Mouse (Mus musculus) liver, embryonic 12.5 days (tissue): ENCODE measurements around the gene C2cd5. TPM values are rescaled to one million over a fixed set of nuclear protein-coding genes. Genes with fewer than 3 reads are reported as not detected.
A peak's percentile ranks its signal among the peaks of the same experiment; 100 is the strongest.

Experiments used
- ATAC-seq: fragments of 200-750 bp; cut with Nextera tagmentation; 2 replicates; pipeline ENCODE4 v1.8.0; 2017; ENCODE audit warnings: moderate number of reproducible peaks, mild to moderate bottlenecking, moderate library complexity
- H3K27ac ChIP-seq: fragments of 300-500 bp; sonication (generic); 2 replicates; pipeline ENCODE4 v1.5.1; 2016; ENCODE audit warnings: mild to moderate bottlenecking
- H3K27me3 ChIP-seq: fragments of 300-500 bp; sonication (generic); replicated peaks from 2 replicates; pipeline ENCODE4 v1.6.1; 2016; ENCODE audit warnings: mild to moderate bottlenecking, moderate library complexity
- H3K36me3 ChIP-seq: fragments of 300-500 bp; sonication (generic); 2 replicates; pipeline ENCODE4 v1.6.1; 2016; ENCODE audit warnings: mild to moderate bottlenecking, moderate library complexity
- H3K4me1 ChIP-seq: fragments of 300-500 bp; sonication (generic); 2 replicates; pipeline ENCODE4 v1.6.1; 2016
- H3K4me2 ChIP-seq: fragments of 300-500 bp; sonication (generic); 2 replicates; pipeline ENCODE4 v1.6.1; 2016; ENCODE audit warnings: mild to moderate bottlenecking, moderate library complexity
- H3K4me3 ChIP-seq: fragments of 300-500 bp; sonication (generic); 2 replicates; pipeline ENCODE4 v1.5.1; 2016; ENCODE audit warnings: mild to moderate bottlenecking, moderate library complexity
- H3K9ac ChIP-seq: fragments of 300-500 bp; sonication (generic); 2 replicates; pipeline ENCODE4 v1.6.1; 2016; ENCODE audit warnings: mild to moderate bottlenecking, moderate library complexity
- H3K9me3 ChIP-seq: fragments of 300-500 bp; sonication (generic); replicated peaks from 2 replicates; pipeline ENCODE4 v1.6.1; 2016; ENCODE audit warnings: mild to moderate bottlenecking, moderate library complexity
- WGBS: fragments of 180-500 bp; shearing (Covaris S2); methylation state at CpG from one replicate; pipeline ENCODE4 v1.1.7; 2016; ENCODE audit not compliant: insufficient replicate concordance; 5-methylcytosine and 5-hydroxymethylcytosine counted together
- polyA plus RNA-seq: library from polyadenylated mRNA; unstranded; fragments of >200 nt; fragmentation: Nextera tagmentation; extraction: Ambion mirVana; gene quantifications from 2 replicates; pipeline ENCODE4 v1.2.1, GENCODE M21; 2016

C2cd5 gene
- polyA plus RNA-seq, 1 experiment from 2014 or later: 22.2 TPM

DNA sequence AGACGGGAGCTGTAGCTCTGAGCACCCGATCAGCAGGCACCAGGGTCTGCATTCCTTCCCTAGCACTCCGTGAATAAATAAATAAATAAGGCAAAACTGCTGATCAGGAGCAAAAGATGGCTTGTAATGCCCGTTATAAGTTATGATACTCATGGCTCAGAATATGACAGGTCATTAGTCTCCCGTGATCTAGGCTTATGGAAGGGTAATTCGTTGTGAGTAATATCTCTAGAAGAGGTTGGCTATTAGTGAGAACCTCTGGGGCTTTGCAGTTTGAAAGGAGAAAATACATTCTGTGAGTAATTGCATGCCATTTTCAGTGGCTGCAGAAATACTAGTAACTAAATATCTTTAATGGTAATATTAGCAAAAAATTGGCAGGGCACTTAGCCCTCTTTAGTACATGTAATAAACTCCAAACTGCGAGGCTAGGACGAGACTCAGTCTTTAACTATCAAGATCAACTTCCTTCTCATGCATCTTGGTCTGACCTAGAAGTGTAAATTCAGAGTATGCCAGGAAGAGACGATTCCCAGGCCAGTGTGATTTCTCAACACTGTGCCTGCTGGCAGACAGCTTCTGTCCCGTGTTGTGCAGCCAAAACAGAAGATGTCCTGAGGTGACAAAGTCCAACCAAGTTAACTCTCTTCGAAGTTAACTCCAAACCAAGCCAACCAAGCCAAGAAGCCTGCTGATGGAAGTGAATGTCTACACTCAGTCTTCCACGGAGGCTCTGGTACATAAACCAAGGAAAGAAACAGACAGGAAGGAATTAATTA is 101.5 kb downstream of the C2cd5 start:
- WGBS: 54% methylated on average over 12 of the region's 12 CpGs
- H3K4me3 ChIP-seq: no peak overlapping the region
- H3K4me1 ChIP-seq: peaks cover 6% of the 10 kb centered on the region; the same call in 1 of the 2 replicates
- H3K27ac ChIP-seq: no peak overlapping the region
- H3K9me3 ChIP-seq: no peaks in the 10 kb centered on the region
- H3K4me2 ChIP-seq: no peak overlapping the region
- H3K9ac ChIP-seq: no peak overlapping the region
- no peak for ATAC-seq
- no peaks in the 10 kb centered on the region for H3K36me3 ChIP-seq
- H3K27me3 ChIP-seq: no peaks in the 10 kb centered on the region

DNA sequence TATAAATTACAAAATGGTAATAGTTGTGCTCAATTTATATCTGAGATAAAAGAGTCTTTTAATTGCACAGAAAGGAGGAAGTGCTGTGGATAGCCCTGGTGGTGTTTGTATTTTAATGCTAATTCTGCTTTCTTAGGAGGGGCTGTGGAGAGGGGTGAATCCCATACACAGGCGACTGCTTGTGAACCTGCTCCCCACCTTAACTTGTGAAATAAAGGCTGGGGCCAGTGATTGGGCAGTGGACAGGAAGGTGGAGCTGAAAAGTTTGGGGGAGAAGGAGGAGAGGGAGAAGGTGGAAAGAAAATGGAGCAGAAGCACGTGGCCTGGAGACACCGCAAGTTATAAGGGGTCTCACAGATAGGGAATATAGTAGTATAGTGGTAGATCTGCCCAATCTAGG is 103.1 kb downstream of the C2cd5 start:
- no peaks in the 10 kb centered on the region for H3K27me3 ChIP-seq
- H3K27ac ChIP-seq: no peak overlapping the region
- no peak for ATAC-seq
- H3K4me1 ChIP-seq: peaks cover 6% of the 10 kb centered on the region; the same call in 1 of the 2 replicates
- WGBS: 58% methylated on average over 3 of the region's 3 CpGs
- no peak overlapping the region for H3K4me3 ChIP-seq
- H3K36me3 ChIP-seq: no peaks in the 10 kb centered on the region
- H3K9me3 ChIP-seq: no peaks in the 10 kb centered on the region
- H3K9ac ChIP-seq: no peak overlapping the region
- H3K4me2 ChIP-seq: no peak overlapping the region

DNA sequence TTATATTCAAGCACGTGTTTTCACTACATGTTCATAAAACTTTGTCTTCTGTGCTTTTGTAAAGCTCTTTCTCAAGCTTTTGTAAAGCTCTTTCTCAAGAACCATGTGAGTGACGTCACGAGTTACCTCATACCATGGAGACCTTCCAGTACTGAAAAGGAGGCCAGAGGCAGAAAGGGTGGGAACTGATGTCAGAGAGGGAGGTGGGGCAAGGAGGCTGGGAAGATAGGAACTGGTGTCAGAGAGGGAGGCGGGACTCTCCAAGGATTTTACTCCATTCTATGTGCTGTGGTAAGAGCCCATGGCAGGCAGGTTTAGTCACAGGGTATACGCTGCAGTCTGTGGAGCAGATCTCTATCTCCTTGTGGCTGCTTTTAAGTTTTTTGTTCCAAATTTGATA is 104.4 kb downstream of the C2cd5 start:
- Histone ChIP-seq H3K9ac (no peak overlapping the region), H3K4me1 (peaks cover 6% of the 10 kb centered on the region; the same call in 1 of the 2 replicates), H3K4me3 (no peak overlapping the region), H3K36me3 (no peaks in the 10 kb centered on the region), H3K4me2 (no peak overlapping the region), H3K27me3 (no peaks in the 10 kb centered on the region), H3K27ac (no peak overlapping the region), H3K9me3 (no peaks in the 10 kb centered on the region)
- 60% methylated on average over 5 of the region's 5 CpGs for WGBS
- ATAC-seq: no peak

DNA sequence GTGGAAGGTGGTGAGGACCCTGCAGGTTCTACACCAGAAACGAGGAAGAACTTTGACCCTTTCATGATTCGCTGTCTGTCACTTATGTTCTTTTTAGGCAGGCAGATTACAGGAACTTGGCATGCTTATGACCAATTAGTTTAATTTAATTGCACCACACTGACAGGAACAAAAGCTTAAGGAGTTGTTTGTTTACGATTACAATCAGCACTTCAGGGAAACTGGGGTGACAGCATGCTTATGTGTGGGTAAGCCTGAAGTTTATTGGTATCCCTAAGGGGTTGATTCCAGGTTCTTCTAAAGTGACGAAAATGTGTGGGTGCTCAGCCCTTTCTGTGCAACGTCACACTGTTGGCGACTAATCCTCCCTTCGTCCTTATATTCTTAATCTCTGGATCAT is 105.1 kb downstream of the C2cd5 start:
- Histone ChIP-seq H3K9me3 (no peaks in the 10 kb centered on the region), H3K36me3 (no peaks in the 10 kb centered on the region), H3K4me3 (no peak overlapping the region), H3K4me2 (no peak overlapping the region), H3K4me1 (peaks cover 6% of the 10 kb centered on the region; the same call in 1 of the 2 replicates), H3K9ac (no peak overlapping the region), H3K27ac (no peak overlapping the region), H3K27me3 (no peaks in the 10 kb centered on the region)
- 60% methylated on average over 7 of the region's 7 CpGs for WGBS
- ATAC-seq: no peak

DNA sequence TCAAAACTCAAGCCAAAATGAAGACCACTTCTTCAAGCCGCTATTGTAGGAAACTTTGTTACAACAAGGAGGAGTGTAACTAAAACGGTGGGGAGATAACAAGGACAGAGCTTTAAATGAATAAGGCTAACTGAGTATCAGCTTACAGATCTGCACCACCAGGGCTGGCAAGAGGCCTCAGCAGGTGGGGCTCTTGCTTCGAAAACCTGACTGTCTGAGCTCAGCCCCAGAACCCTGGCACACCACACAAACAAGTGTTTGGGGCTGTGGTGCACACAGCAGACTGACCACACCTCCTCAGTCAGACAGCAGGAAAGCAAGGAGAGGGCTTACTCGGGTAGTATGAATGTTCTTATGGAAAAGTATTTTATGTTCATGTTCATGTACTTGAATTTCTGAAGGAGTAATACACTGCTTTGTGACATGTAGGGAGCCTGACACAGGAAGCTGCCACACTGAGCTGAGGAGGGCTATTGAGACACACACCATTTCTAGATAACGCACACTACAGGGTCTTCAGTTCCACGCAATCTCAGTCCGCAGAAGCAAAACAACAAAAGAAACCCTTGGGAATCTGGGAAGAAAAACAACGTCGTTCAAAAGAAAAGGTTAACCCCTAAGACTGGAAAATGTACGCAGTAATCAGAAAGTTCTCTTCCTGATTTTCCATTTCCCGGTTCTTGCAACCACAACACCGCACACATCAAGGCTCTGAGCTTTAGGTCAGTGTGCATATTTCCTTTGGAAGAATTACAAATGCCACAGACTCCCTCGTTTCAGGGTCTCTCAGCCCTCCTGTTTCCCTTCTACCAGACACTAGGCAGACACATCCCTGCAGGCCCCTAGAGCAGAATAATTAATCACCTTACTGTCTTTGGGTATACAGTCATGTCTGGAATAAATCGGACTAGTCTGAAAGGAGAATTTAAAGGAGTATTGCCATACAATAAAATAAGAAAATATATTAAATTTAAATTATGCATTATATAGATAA is 105.9 kb downstream of the C2cd5 start:
- no peaks in the 10 kb centered on the region for H3K27me3 ChIP-seq
- 24% methylated on average over 14 of the region's 14 CpGs for WGBS
- no peak overlapping the region for H3K9ac ChIP-seq
- no peak for ATAC-seq
- peaks cover 6% of the 10 kb centered on the region; the same call in 1 of the 2 replicates for H3K4me1 ChIP-seq
- no peaks in the 10 kb centered on the region for H3K9me3 ChIP-seq
- no peak overlapping the region for H3K4me2 ChIP-seq
- H3K4me3 ChIP-seq: no peak overlapping the region
- H3K27ac ChIP-seq: no peak overlapping the region
- no peaks in the 10 kb centered on the region for H3K36me3 ChIP-seq

DNA sequence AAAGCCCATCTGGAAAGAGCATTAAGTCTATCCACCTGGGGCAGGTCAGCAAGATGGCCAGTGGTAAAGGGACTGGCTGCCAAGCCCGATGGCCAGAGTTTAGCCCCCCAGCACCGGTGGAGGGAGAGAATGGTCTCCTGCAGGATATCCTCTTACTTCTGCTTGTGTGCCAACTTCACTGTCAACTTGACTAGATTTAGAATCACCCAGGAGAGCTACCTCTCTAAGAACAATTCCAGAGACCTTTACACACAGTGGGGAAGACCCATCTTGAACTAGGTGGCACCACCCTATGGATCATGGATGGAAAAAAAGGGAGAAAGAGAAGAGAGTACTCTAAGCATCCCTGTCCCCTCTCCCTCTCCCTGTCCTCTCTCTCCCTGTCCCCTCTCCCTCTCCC is 107.0 kb downstream of the C2cd5 start:
- no peaks in the 10 kb centered on the region for H3K27me3 ChIP-seq
- no peak overlapping the region for H3K9ac ChIP-seq
- H3K27ac ChIP-seq: no peak overlapping the region
- no peak for ATAC-seq
- 53% methylated on average over 2 of the region's 2 CpGs for WGBS
- H3K4me3 ChIP-seq: no peak overlapping the region
- no peak overlapping the region for H3K4me2 ChIP-seq
- no peaks in the 10 kb centered on the region for H3K9me3 ChIP-seq
- peaks cover 6% of the 10 kb centered on the region; the same call in 1 of the 2 replicates for H3K4me1 ChIP-seq
- H3K36me3 ChIP-seq: no peaks in the 10 kb centered on the region

DNA sequence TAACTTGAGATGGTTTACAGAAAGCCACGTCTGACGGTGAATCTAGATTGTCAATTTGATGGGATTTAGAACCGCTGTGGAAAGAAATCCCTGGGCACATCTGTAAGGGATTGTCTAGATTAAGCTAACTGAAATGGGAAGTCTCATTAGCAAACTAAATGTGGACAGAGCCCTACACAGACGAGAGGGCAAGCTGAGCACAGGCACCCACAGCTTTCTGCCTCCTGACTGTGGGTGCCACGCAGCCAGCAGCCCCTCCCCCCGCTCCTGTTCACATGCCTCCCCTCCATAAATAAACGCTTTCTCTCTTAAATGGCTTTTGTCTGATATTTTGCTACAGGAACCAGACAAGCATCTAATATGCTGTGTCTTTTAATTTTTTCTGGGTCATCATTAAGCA is 107.8 kb downstream of the C2cd5 start:
- H3K36me3 ChIP-seq: no peaks in the 10 kb centered on the region
- no peak for ATAC-seq
- H3K9ac ChIP-seq: no peak overlapping the region
- no peak overlapping the region for H3K4me2 ChIP-seq
- WGBS: 54% methylated on average over 7 of the region's 7 CpGs
- no peak overlapping the region for H3K4me3 ChIP-seq
- H3K27ac ChIP-seq: no peak overlapping the region
- no peaks in the 10 kb centered on the region for H3K27me3 ChIP-seq
- peaks cover 6% of the 10 kb centered on the region; the same call in 1 of the 2 replicates for H3K4me1 ChIP-seq
- H3K9me3 ChIP-seq: no peaks in the 10 kb centered on the region

DNA sequence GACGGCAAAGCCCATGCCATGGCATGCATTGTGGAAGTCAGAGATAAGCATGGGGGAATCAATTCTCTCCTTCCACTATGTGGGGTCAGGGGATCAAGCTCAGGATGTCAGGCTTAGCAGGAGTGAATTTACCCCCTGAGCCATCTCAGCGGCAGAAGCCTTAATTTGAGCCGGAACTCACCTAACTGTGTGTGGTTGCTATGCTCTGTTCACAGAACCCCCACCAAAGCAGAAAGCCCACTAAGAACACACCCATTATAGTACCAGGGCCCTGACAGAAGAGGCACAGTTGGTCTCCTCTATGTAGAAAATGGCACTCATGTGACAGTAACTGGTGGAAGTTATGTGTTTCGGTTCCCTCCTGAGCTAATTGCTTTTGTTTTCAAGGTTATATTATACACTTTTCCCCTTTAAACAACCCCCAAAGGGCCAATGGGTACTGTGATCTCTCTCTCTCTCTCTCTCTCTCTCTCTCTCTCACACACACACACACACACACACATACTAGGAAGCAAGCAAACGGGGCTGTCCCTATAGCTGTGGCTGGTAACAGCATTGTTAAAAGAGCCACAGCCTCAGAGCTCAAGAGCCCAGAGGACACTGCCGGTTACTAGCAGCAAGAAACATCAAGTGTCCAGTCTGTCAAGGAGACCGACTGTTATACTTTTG is 108.4 kb downstream of the C2cd5 start:
- Histone ChIP-seq H3K4me3 (no peak overlapping the region), H3K9ac (no peak overlapping the region), H3K4me1 (peaks cover 6% of the 10 kb centered on the region; the same call in 1 of the 2 replicates), H3K4me2 (no peak overlapping the region), H3K9me3 (no peaks in the 10 kb centered on the region), H3K27ac (no peak overlapping the region), H3K27me3 (no peaks in the 10 kb centered on the region), H3K36me3 (no peaks in the 10 kb centered on the region)
- ATAC-seq: no peak
- 47% methylated on average over 7 of the region's 7 CpGs for WGBS

- H3K4me2 ChIP-seq: no peak overlapping the region
These were observed 109.4 kb downstream of the C2cd5 start for GRCm38 (mm10) chr6:142990516-142990915.

GRCm38 (mm10) chr6:142989495-142989894 is 110.4 kb downstream of the C2cd5 start:
- Histone ChIP-seq H3K9me3 (no peaks in the 10 kb centered on the region), H3K4me1 (peaks cover 3% of the 10 kb centered on the region; the same call in 1 of the 2 replicates), H3K9ac (no peak overlapping the region), H3K4me3 (no peak overlapping the region), H3K27me3 (no peaks in the 10 kb centered on the region), H3K36me3 (no peaks in the 10 kb centered on the region), H3K4me2 (no peak overlapping the region), H3K27ac (no peak overlapping the region)
- WGBS: 42% methylated on average over 13 of the region's 13 CpGs
- no peak for ATAC-seq

More at GRCm38 (mm10) chr6:142990516-142990915, 109.4 kb downstream of the C2cd5 start:
- WGBS: 67% methylated on average over 9 of the region's 9 CpGs
- Histone ChIP-seq H3K9ac (no peak overlapping the region), H3K4me1 (peaks cover 6% of the 10 kb centered on the region; the same call in 1 of the 2 replicates), H3K4me3 (no peak overlapping the region), H3K36me3 (no peaks in the 10 kb centered on the region), H3K27ac (no peak overlapping the region), H3K27me3 (no peaks in the 10 kb centered on the region), H3K9me3 (no peaks in the 10 kb centered on the region)
- ATAC-seq: no peak

DNA sequence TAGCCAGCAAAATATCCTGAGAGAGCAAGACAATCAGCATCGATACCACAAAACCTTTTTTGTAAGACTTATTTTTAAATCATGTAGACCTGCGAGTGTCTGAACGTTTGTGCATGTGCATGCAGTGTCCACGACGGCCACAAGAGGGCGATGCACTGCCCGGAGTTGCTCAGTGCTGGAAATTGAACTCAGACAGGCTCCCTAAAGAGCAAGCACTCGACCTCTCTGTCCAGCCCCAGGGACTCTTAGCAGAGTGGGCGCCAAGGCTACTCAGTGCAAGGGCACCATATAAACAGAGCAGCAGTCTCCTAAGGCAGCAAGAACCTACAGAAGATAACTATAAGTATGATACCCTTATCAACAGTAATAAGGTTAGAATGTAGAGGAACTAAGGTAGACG is 111.2 kb downstream of the C2cd5 start:
- Histone ChIP-seq H3K36me3 (no peaks in the 10 kb centered on the region), H3K9ac (no peak overlapping the region), H3K9me3 (no peaks in the 10 kb centered on the region), H3K27ac (no peak overlapping the region), H3K27me3 (no peaks in the 10 kb centered on the region), H3K4me3 (no peak overlapping the region), H3K4me1 (peaks cover 1% of the 10 kb centered on the region; the same call in 1 of the 2 replicates), H3K4me2 (no peak overlapping the region)
- 14% methylated on average over 10 of the region's 10 CpGs for WGBS
- peak; percentile 32; the same call in 1 of the 2 replicates for ATAC-seq
